Mouse (Mus musculus) lung, postnatal 4 days (tissue): Measurements from ENCODE around the gene Grap.
"Not testable (repeated sequence)": the region's sequence is repeated elsewhere in the genome, so short reads cannot be mapped to it uniquely, and the experiment has no call there.

Experiments used
- DNase-seq, 2 experiments: peaks; one replicate each; pipeline ENCODE4 v3.0.0; 2021

The Grap gene

GRCm38 (mm10) chr11:61652686-61653447 is at the start of gene Grap:
Grap (plus strand) TSS chr11:61653265.
- DNase-seq, result peak; percentile 65 to 71

- no peak for DNase-seq
These were observed 45.0 kb upstream of the Grap start for GRCm38 (mm10) chr11:61608072-61608471.

- no peak for DNase-seq
These were observed 41.9 kb upstream of the Grap start for GRCm38 (mm10) chr11:61611197-61611596.

GRCm38 (mm10) chr11:61612116-61612635 is 40.9 kb upstream of the Grap start:
- peak; percentile 29 to 48 for DNase-seq

GRCm38 (mm10) chr11:61614401-61614800 is 38.7 kb upstream of the Grap start:
- no peak for DNase-seq

GRCm38 (mm10) chr11:61615686-61616522 is 37.2 kb upstream of the Grap start:
- DNase-seq, result peak; percentile 65 to 82

- peak; percentile 39 to 62 for DNase-seq
These were observed 36.4 kb upstream of the Grap start for GRCm38 (mm10) chr11:61616523-61617292.

GRCm38 (mm10) chr11:61617293-61617975 is 35.6 kb upstream of the Grap start:
- DNase-seq, result no peak

- DNase-seq, result peak in 1 of 2 experiments; percentile 14
These were observed 34.9 kb upstream of the Grap start for GRCm38 (mm10) chr11:61618131-61618530.

- DNase-seq, result no peak
These were observed 34.5 kb upstream of the Grap start for GRCm38 (mm10) chr11:61618571-61618970.

- DNase-seq, result no peak
These were observed 33.7 kb upstream of the Grap start for GRCm38 (mm10) chr11:61619356-61619755.

GRCm38 (mm10) chr11:61619791-61620241 is 33.2 kb upstream of the Grap start:
- peak; percentile 87 to 88 for DNase-seq

GRCm38 (mm10) chr11:61620254-61620670 is 32.8 kb upstream of the Grap start:
- DNase-seq, result peak; percentile 92 to 93

GRCm38 (mm10) chr11:61620762-61621161 is 32.3 kb upstream of the Grap start:
- DNase-seq, result no peak

- no peak for DNase-seq
These were observed 27.9 kb upstream of the Grap start for GRCm38 (mm10) chr11:61625136-61625535.

GRCm38 (mm10) chr11:61626509-61626908 is 26.6 kb upstream of the Grap start:
- no peak for DNase-seq

GRCm38 (mm10) chr11:61629621-61630020 is 23.4 kb upstream of the Grap start:
- peak in 1 of 2 experiments; percentile 33 for DNase-seq

- DNase-seq, result not testable (repeated sequence)
These were observed 16.8 kb upstream of the Grap start for GRCm38 (mm10) chr11:61636309-61636708.

GRCm38 (mm10) chr11:61637413-61637812 is 15.7 kb upstream of the Grap start:
- DNase-seq, result no peak

GRCm38 (mm10) chr11:61637856-61638255 is 15.2 kb upstream of the Grap start:
- DNase-seq, result no peak

- DNase-seq, result no peak
These were observed 14.1 kb upstream of the Grap start for GRCm38 (mm10) chr11:61638764-61639536.
